Mouse (Mus musculus) lung, postnatal 0 days (tissue): ENCODE measurements around the gene Lekr1. TPM values are rescaled to one million over a fixed set of nuclear protein-coding genes. Genes with fewer than 3 reads are reported as not detected.

Experiments used
- ATAC-seq: fragments of 200-750 bp; cut with Nextera tagmentation; 2 replicates; pipeline ENCODE4 v1.8.0; 2017; ENCODE audit warnings: moderate library complexity
- DNase-seq: peaks from one replicate; pipeline ENCODE4 v3.0.0-alpha.2; 2016; ENCODE audit warnings: low spot score
- H3K27ac ChIP-seq: fragments of 300-500 bp; sonication (generic); 2 replicates; pipeline ENCODE4 v1.5.1; 2014; ENCODE audit warnings: antibody characterized with exemption, mild to moderate bottlenecking, low read length, mixed read lengths
- H3K27me3 ChIP-seq: fragments of 300-500 bp; sonication (generic); replicated peaks from 2 replicates; pipeline ENCODE4 v1.6.1; 2014; ENCODE audit warnings: low read length, mixed read lengths; ENCODE audit not compliant: insufficient read depth
- H3K36me3 ChIP-seq: fragments of 300-500 bp; sonication (generic); 2 replicates; pipeline ENCODE4 v1.6.1; 2014; ENCODE audit warnings: low read length, mixed read lengths; ENCODE audit not compliant: insufficient read depth
- H3K4me1 ChIP-seq: fragments of 300-500 bp; sonication (generic); 2 replicates; pipeline ENCODE4 v1.6.1; 2014; ENCODE audit warnings: antibody characterized with exemption, low read depth, low read length, mixed read lengths; ENCODE audit not compliant: insufficient read depth
- H3K4me2 ChIP-seq: fragments of 300-500 bp; sonication (generic); replicated peaks from 2 replicates; pipeline ENCODE4 v1.6.1; 2014; ENCODE audit warnings: low read depth, mild to moderate bottlenecking, low read length, moderate library complexity, mixed read lengths
- H3K4me3 ChIP-seq: fragments of 300-500 bp; sonication (generic); 2 replicates; pipeline ENCODE4 v1.5.1; 2014; ENCODE audit warnings: low read depth, low read length
- H3K9ac ChIP-seq: fragments of 300-500 bp; sonication (generic); replicated peaks from 2 replicates; pipeline ENCODE4 v1.6.1; 2014; ENCODE audit warnings: low read depth, mild to moderate bottlenecking
- H3K9me3 ChIP-seq: fragments of 300-500 bp; sonication (generic); 2 replicates; pipeline ENCODE4 v1.6.1; 2016; ENCODE audit warnings: low read length, mixed read lengths
- CTCF ChIP-seq: IDR thresholded peaks from 2 replicates; pipeline ENCODE4 v1.5.1; 2016; ENCODE audit warnings: antibody characterized with exemption, mild to moderate bottlenecking
- EP300 ChIP-seq: IDR thresholded peaks from 2 replicates; pipeline ENCODE4 v1.6.1; 2016; ENCODE audit warnings: antibody characterized with exemption, mild to moderate bottlenecking, control low read depth
- WGBS: fragments of 180-500 bp; shearing (Covaris S2); extraction: QIAGEN DNeasy Blood & Tissue Kit; methylation state at CpG from one replicate; pipeline ENCODE4 v1.1.7; 2014; 5-methylcytosine and 5-hydroxymethylcytosine counted together
- polyA plus RNA-seq: library from polyadenylated mRNA; unstranded; fragments of >200 nt; fragmentation: Nextera tagmentation; extraction: Ambion mirVana; gene quantifications from 2 replicates; pipeline ENCODE4 v1.2.1, GENCODE M21; 2015

Lekr1 gene
- polyA plus RNA-seq, 1 experiment from 2014 or later = 4.3 TPM

DNA sequence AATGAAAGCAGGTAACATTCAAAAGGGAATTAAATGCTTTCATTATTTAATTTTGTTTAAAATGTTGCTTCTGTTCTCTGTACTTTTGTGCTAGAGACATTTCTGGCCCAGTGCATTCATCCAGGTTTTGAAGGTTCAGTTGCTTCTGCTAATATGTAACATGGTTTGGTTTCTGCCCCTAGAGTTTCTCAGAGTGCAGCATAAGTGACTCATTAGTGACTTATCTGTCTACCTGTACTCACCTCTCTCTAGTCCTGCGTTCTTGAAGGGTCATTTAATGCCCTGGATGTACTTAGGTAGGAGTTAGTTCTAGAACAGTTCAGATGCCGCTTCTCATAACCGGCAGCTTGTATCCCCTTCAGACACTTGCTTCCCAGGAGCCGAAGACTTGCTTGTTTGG, 56.9 kb downstream of the Lekr1 start:
- 61% methylated on average over 4 of the region's 4 CpGs for WGBS
- H3K4me1 ChIP-seq = no peaks in the 10 kb centered on the region
- H3K27ac ChIP-seq = no peak overlapping the region
- no peaks in the 10 kb centered on the region for H3K27me3 ChIP-seq
- no peak for ATAC-seq
- no peak for DNase-seq
- no peak overlapping the region for H3K9ac ChIP-seq
- no peaks in the 10 kb centered on the region for H3K9me3 ChIP-seq
- no peaks in the 10 kb centered on the region for H3K36me3 ChIP-seq
- TF ChIP-seq EP300 = no peak
- TF ChIP-seq CTCF = no peak
- no peak overlapping the region for H3K4me2 ChIP-seq
- no peak overlapping the region for H3K4me3 ChIP-seq

DNA sequence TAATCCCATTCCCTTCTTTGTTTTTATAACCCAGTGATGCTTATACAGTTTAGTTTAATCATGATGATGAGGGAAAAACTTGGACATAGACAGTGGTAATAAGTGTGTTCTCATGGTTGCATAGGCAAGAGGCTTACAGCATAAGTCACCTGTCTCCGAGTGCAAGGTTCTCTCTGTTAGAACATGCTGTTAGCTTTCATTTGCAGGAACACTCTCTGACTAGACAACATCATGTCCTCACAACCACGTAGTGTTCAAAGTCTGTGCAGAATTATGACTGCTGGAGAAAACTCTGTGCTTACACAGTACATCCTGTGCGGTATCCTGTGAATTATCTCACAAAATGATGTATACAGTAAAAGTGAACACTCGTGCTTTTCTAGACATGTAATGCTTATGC, 57.6 kb downstream of the Lekr1 start:
- no peak for TF ChIP-seq EP300
- no peak for TF ChIP-seq CTCF
- H3K27me3 ChIP-seq = no peaks in the 10 kb centered on the region
- H3K4me1 ChIP-seq = no peaks in the 10 kb centered on the region
- no peak overlapping the region for H3K9ac ChIP-seq
- no peak for ATAC-seq
- H3K36me3 ChIP-seq = no peaks in the 10 kb centered on the region
- no peak overlapping the region for H3K4me2 ChIP-seq
- H3K4me3 ChIP-seq = no peak overlapping the region
- no peak overlapping the region for H3K27ac ChIP-seq
- DNase-seq = no peak
- 70% methylated on average over 4 of the region's 4 CpGs for WGBS
- H3K9me3 ChIP-seq = no peaks in the 10 kb centered on the region

DNA sequence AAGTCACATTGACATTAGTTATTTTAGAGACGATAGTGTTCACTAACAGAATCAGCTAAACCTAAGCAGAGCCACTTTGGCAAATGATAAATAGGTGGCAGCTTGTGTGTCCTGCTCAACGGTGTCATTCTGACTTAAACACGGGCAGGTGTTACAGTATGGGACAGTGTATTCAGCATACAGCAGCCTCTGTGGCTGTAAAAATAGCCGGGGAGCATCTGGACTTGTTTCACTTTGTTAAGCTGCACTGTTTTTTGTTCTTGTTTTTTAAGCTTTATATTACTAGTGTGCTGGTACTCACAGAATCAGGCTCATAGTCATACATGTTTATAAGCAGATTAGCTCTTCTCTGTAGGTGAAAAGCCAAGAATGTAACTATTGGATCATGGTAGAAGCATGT, 71.8 kb downstream of the Lekr1 start:
- WGBS = 68% methylated on average over 4 of the region's 4 CpGs
- ATAC-seq = no peak
- H3K4me1 ChIP-seq = no peaks in the 10 kb centered on the region
- H3K27ac ChIP-seq = no peak overlapping the region
- H3K9ac ChIP-seq = no peak overlapping the region
- H3K36me3 ChIP-seq = no peaks in the 10 kb centered on the region
- no peak overlapping the region for H3K4me3 ChIP-seq
- no peaks in the 10 kb centered on the region for H3K9me3 ChIP-seq
- no peaks in the 10 kb centered on the region for H3K27me3 ChIP-seq
- no peak for DNase-seq
- TF ChIP-seq CTCF (no peak), EP300 (no peak)
- H3K4me2 ChIP-seq = no peak overlapping the region

DNA sequence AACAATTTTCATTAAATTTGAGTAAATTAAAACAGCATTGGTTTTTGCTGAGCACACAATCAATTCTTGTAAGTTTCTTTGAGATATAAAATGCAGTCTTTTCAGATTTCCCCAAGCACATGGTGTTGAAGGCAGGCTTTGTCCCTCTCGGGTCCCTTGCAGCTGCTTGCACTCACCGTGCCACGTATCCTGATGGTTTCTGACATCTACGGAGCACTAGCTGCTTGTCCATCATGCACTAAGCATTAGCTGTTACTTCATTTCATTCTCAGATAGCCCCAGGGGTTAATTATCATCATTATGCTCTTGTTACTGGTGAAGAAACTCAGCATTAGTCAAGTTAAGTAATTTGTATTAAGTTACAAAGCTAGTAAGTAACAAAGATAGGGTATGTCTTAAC, 78.9 kb downstream of the Lekr1 start:
- Histone ChIP-seq H3K4me3 (no peak overlapping the region), H3K27ac (no peak overlapping the region), H3K4me1 (no peaks in the 10 kb centered on the region), H3K4me2 (no peak overlapping the region), H3K9me3 (no peaks in the 10 kb centered on the region), H3K27me3 (no peaks in the 10 kb centered on the region), H3K36me3 (no peaks in the 10 kb centered on the region), H3K9ac (no peak overlapping the region)
- TF ChIP-seq CTCF (no peak), EP300 (no peak)
- DNase-seq (no peak), ATAC-seq (no peak)
- WGBS = 62% methylated on average over 4 of the region's 4 CpGs

DNA sequence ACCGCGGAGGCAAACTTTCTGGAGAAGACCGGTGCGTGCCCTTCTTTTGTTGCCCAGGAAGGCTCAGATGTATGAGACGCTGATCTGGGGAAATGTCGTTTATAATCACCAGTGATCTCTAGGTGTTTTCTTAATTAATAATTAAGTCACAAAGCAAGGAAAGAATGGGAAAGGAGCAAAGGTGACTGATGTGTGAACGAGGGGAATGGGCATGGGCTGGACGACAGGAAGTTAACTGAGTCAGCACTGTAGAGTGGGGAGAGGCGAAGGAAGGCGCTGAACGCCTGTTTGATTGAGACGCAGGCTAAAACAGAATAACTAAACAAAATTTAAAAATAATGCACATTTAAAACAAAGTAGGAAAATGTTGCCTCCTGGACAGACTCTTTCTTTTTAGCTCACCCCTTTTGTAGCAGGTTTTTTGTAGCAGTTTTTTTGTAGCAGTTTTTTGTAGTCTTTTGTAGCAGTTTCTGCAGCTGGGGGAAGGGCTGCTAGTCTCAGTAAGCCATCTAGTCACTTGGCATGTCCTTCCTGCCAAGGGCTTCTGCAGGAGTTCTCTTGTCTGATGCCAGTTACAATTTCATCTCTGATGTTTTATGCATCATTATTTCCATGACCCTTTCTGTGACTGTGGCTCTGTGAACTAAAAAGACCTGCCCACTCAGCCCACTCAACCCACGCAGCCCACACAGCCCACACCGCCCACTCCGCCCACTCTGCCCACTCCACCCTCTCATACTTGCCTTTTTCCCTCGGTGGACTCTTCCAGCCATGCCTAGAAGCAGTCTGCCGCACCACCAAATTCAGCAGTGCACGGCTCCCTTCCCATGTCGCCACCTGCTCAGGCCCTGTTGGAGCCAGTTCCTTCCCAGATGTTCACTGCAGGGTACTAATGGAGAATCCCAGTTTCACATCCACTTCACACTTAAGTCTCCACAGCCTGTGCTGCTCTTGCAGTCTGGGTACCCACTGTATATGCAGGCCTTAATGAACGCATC, 98.8 kb downstream of the Lekr1 start:
- Histone ChIP-seq H3K36me3 (no peaks in the 10 kb centered on the region), H3K9me3 (no peaks in the 10 kb centered on the region), H3K4me1 (peaks cover 3% of the 10 kb centered on the region; the same call in 1 of the 2 replicates), H3K27ac (no peak overlapping the region), H3K4me2 (no peak overlapping the region), H3K4me3 (no peak overlapping the region), H3K27me3 (no peaks in the 10 kb centered on the region), H3K9ac (no peak overlapping the region)
- TF ChIP-seq EP300 = no peak
- no peak for TF ChIP-seq CTCF
- DNase-seq (no peak), ATAC-seq (no peak)
- 70% methylated on average over 20 of the region's 20 CpGs for WGBS

DNA sequence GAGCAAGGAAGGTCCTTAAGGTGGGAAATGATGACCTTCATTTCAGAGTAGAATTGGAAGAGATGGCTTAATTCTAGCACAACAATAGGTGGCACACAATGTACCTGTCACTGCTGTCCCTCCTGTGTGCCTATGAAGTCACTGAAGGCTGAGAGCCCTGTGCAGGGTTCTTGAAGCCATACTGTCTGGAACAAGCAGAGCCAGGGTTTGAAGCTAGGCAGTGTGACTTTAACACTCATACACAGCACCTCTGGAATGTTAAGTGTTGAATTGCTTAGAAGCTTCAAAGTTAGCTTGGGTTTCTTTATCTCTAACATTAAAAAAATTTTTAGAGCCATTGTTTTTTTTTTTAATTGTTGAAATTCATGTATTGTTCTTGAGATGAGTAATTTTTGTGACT, 100.4 kb downstream of the Lekr1 start:
- Histone ChIP-seq H3K9ac (no peak overlapping the region), H3K36me3 (no peaks in the 10 kb centered on the region), H3K4me3 (no peak overlapping the region), H3K27me3 (no peaks in the 10 kb centered on the region), H3K4me1 (peaks cover 3% of the 10 kb centered on the region; the same call in 1 of the 2 replicates), H3K9me3 (no peaks in the 10 kb centered on the region), H3K27ac (no peak overlapping the region), H3K4me2 (no peak overlapping the region)
- TF ChIP-seq EP300 (peak; percentile 75), CTCF (no peak)
- DNase-seq (peak; percentile 28), ATAC-seq (peak; percentile 76; the same call in 1 of the 2 replicates)
